Mouse (Mus musculus): ENCODE results near the gene Wdr89. TPM values are rescaled to one million over a fixed set of nuclear protein-coding genes. Genes with fewer than 3 reads are reported as not detected.

The Wdr89 gene
- total RNA-seq, 1 experiment from 2014 or later, result 31.7 TPM

- no peak for ATAC-seq (replicated peaks; ENCODE audit: low read depth, poor library complexity, severe bottlenecking)
Measured at GRCm38 (mm10) chr12:75671759-75672315, 2.5 kb upstream of the Wdr89 start.

- ATAC-seq (replicated peaks; ENCODE audit: low read depth, poor library complexity, severe bottlenecking), result no peak
Measured at GRCm38 (mm10) chr12:75670611-75671010, 1.3 kb upstream of the Wdr89 start.

DNA sequence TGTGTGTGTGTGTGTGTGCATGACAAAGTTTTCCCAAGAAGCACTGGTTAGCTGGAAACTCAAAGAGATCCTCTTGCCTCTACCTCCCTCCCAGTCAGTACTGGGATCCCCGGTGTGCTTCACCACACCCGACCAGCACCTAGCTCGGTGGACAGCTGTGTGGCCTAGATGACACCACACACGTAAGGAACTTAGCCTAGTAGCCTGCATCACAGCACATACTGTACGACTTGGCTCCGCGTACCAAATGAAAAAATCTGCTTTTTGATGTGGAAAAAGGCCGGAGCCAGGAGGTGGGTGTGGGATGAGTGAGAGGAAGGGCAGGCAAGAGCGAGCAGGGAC is 450 bp downstream of the Wdr89 start:
- peak; percentile 9 for ATAC-seq (replicated peaks; ENCODE audit: low read depth, poor library complexity, severe bottlenecking)

DNA sequence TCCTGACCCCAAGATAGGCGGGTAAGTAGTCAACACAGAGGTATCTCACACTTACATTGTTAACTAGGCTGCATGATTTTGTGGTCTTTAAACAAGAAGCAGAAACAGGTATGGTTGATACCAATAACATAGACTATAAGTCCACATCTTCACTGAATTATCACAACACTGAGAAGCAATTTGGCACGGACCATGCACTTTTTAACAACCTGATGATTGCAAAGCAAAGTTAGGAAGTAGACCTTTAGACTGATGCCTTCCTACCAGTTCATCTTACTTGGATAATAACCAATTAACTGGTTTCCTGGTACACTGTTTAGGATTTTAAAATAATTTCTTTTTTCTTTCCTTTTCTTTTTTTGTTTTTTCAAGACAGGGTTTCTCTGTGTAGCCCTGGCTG is 1.1 kb downstream of the Wdr89 start:
- ATAC-seq (replicated peaks; ENCODE audit: low read depth, poor library complexity, severe bottlenecking), result no peak

GRCm38 (mm10) chr12:75666939-75667338 is 2.4 kb downstream of the Wdr89 start:
- no peak for ATAC-seq (replicated peaks; ENCODE audit: low read depth, poor library complexity, severe bottlenecking)

DNA sequence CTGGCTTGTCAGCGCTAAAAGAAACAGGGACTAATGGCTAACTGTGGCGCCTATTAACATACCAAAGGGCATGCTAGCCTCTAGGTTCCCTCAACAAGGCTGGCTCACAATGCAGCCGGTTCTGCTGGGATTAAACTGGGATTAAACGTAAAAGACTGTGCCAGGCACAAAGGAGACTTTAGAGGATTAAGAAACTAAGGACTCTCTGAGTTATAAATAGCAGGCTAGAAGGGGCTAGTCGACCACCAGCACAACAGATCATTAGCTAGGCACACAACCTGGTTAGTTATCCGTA is 4.9 kb downstream of the Wdr89 start:
- ATAC-seq (replicated peaks; ENCODE audit: low read depth, poor library complexity, severe bottlenecking), result no peak

DNA sequence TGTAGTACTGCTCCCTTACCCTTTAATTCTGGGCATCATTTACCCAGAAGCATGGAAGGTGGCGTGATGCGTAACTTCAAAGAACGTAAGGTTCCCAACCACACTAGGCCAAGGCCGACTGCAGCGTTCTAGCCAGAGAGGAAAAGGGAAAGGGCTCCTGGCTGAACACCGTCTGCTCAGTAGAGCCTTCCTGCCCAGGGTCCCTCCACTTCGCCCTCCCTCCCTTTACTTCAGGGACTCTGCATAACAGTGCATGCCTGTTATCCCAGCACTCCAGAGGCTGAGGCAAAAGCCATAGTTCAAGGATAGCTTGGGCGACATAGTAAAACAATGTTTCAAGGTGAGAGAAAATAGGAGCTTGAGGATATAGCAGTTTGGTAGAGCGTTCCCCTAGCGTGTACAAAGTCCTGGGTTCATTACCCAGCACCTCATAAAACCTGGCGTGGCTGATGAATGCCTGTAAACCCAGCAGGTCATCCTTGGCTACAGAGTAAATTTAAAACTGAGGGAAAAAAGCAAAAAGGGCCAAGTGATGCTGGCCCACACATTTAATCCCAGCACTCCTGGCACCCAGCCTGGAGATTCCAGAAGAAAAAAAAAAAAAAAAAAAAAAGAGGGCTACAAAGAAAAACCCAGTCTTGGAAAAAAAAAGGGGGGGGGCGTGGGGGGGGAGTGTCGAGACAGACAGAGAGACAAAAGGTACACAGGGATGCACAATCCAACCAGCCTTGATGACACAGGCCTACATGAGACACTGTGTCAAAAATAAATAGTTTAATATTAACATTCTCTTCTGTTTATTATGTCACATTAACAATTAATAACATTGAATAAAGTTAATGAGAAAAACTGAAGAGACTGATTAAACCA is 5.5 kb downstream of the Wdr89 start:
- no peak for ATAC-seq (replicated peaks; ENCODE audit: low read depth, poor library complexity, severe bottlenecking)

- no peak for ATAC-seq (replicated peaks; ENCODE audit: low read depth, poor library complexity, severe bottlenecking)
Measured at GRCm38 (mm10) chr12:75662376-75662775, 7.0 kb downstream of the Wdr89 start.

- ATAC-seq (replicated peaks; ENCODE audit: low read depth, poor library complexity, severe bottlenecking), result peak; percentile 75
Measured at GRCm38 (mm10) chr12:75658403-75658802, 10.9 kb downstream of the Wdr89 start.

DNA sequence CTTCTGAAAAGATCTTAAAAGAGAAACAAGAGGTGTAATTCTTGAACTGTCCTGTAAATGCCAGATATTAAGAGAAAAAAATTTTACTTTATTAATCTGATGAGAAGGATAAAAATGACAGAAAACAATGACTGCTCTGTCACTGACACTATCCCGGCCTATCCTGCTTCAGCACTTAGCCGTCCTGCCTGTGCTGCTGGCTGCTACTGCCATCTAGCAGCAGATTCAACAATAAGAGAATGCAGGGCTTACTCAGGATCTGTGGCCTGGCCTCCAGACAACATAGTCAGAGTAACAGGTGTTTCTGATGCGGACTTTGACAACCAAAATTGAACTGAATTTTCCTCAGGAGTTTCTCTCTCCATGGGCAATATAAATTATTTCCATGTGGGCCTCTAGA is 12.8 kb downstream of the Wdr89 start:
- ATAC-seq (replicated peaks; ENCODE audit: low read depth, poor library complexity, severe bottlenecking), result peak; percentile 80

GRCm38 (mm10) chr12:75654247-75654801 is 15.0 kb downstream of the Wdr89 start:
- ATAC-seq (replicated peaks; ENCODE audit: low read depth, poor library complexity, severe bottlenecking), result no peak

DNA sequence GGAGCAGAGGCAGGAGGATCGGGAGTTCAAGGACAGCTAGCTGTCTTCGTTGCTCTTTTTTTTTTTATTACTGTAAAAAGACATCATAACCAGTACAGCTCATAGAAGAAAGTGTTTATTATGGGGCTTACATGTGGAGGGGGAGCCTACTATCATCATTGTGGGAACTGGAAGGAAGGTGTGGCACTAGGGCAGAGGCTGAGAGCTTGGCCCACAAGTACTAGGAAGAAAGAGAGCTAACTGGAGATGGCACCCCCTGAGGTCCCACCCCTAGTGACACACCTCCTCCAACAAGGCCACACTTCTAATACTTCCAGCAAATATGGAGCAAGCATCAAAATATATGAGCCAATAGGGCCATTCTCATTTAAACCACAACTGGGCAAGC is 19.6 kb downstream of the Wdr89 start:
- ATAC-seq (replicated peaks; ENCODE audit: low read depth, poor library complexity, severe bottlenecking), result no peak

GRCm38 (mm10) chr12:75649058-75649705 is 20.2 kb downstream of the Wdr89 start:
- ATAC-seq (replicated peaks; ENCODE audit: low read depth, poor library complexity, severe bottlenecking), result no peak

- ATAC-seq (replicated peaks; ENCODE audit: low read depth, poor library complexity, severe bottlenecking), result no peak
Measured at GRCm38 (mm10) chr12:75648281-75648680, 21.1 kb downstream of the Wdr89 start.

DNA sequence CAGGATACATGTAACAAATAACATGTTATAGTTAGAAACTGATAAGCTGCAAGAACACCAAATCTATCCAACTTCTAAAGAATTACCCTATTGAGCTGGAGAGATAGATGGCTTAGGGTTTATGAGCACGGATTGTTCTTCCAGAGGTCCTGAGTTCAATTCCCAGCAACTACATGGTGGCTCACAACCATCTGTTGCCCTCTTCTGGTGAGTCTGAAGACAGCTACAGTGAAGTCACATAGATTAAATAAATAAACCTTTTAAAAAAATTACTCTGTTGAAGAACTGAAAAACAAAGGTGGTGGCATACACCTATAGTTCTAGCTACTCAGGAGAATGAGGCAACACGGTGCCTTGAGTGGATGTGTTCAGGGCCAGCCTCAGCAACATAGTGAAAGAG is 21.7 kb downstream of the Wdr89 start:
- no peak for ATAC-seq (replicated peaks; ENCODE audit: low read depth, poor library complexity, severe bottlenecking)

- no peak for ATAC-seq (replicated peaks; ENCODE audit: low read depth, poor library complexity, severe bottlenecking)
Measured at GRCm38 (mm10) chr12:75645780-75646179, 23.6 kb downstream of the Wdr89 start.

DNA sequence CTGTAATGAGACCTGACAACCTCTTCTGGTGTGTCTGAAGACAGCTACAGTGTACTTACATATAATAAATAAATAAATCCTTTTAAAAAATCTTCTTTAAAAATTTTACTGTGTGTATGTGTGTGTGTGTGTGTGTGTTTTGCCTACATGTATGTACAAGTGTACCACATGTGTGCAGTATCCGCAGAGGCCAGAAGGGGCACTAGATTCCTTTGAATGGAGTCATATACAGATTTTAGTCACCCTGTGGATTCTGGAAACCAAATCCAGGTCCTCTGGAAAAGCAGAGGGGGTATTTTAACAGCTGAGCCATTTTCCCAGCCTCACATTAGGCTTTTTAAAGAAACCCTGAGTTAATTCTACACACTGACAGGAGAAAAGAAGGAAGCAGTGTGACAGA is 27.6 kb downstream of the Wdr89 start:
- ATAC-seq (replicated peaks; ENCODE audit: low read depth, poor library complexity, severe bottlenecking), result no peak

- ATAC-seq (replicated peaks; ENCODE audit: low read depth, poor library complexity, severe bottlenecking), result 0 out of 2 replicates have a peak, but pooled peaks have one; percentile 22
Measured at GRCm38 (mm10) chr12:75638345-75638744, 31.0 kb downstream of the Wdr89 start.

DNA sequence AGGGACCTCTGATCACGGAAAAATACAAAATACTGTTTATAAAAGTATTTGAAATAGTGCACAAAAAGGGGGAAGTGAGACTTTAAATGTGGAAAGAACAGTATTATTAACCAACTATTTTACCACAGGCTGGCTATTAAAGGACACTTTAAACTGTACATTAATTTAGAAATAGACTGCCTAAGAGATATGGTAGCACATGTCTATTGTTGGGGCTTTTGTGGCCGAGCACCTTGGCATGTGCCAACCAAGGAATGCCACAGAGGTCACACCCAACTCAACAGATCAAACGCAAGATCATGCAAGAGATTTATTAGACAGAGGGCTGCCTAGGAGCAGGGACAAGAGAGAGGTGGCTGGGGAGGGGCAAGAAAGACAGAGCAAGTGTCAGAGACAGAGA is 32.2 kb downstream of the Wdr89 start:
- ATAC-seq (replicated peaks; ENCODE audit: low read depth, poor library complexity, severe bottlenecking), result 0 out of 2 replicates have a peak, but pooled peaks have one; percentile 39

DNA sequence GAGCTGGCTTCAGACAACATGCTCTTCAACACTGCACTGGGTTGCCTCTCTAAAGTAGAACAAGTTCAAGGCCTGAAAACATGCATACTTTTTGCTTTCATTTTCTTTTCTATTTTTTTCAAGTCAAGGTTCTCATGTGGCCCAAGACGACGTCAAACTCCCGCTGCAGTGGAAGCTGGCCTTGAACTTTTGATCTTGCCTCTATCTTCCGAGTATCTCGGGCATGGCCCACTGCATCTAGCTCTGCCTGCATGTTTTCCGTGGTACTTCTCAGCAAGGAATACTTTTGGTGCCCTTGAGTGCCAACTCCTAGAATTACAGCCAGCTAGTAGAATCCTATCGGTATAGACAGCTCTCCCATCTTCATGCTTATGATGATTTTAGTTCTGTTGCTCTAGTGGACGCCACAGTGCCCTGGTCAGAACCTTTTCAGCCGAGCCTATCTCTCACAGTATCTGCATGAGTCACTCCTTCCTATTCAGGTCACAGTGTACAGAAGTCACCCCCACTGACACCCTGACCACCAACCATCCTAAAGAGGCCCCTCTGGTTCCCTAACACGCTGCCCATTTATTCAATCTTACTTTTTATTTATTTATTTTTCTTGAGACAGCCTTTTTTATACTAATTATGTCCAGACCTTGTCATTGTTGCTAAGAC is 33.4 kb downstream of the Wdr89 start:
- no peak for ATAC-seq (replicated peaks; ENCODE audit: low read depth, poor library complexity, severe bottlenecking)

DNA sequence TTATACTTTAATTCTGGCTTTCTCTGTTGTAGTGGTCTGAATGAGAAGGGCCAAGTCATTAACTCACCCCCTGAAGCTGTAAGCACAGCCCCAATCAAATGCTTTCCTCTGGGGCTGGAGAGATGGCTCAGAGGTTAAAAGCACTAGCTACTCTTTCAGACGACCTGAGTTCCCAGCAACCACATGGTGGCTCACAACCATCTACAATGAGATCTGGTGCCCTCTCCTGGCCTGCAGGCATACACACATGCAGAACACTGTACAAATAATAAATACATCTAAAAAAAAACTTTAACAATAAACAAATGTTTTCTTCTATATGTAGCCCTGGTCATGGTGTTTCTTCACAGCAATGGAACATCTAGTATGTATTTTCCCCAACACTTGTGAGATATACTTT is 39.7 kb downstream of the Wdr89 start:
- ATAC-seq (replicated peaks; ENCODE audit: low read depth, poor library complexity, severe bottlenecking), result no peak

All from common myeloid progenitor, adult 5-6 weeks (primary cell).